Mouse (Mus musculus): ENCODE results near the gene Gm20708.

DNA sequence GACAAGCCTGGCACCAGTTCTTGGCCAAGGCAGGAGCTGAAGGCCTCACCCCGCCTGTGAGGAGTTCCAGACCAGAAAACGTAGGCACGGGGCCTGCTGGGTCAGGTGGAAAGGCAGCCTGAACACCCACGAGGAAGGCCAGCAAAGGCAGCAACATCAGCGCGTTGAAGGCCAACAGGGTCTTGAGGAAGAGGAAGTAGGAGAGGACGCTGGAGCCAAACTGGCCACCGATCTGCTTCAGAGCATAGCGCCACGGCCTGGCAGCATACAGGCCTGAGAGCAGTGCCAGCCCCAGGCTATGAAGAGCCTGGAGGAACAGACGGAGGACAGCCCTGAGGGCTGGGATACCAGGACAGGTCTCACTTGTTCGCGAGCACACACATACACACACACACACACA lies 33.9 kb upstream of the Gm20708 start:
- no peak for TF ChIP-seq CTCF (IDR thresholded peaks at IDR 0.05; ENCODE audit: control insufficient read depth, insufficient read depth, insufficient replicate concordance, low read depth, low read length)
- TF ChIP-seq POLR2A (IDR thresholded peaks at IDR 0.05; ENCODE audit: control insufficient read depth, low read depth, low read length): no peak
